Mouse (Mus musculus) urinary bladder, postnatal 4 days (tissue): ENCODE results near the gene Dkk3.

Experiments
- DNase-seq, 2 experiments: peaks; one replicate each; pipeline ENCODE4 v3.0.0; 2021 to 2022; ENCODE audit warnings: low spot score in 2 of 2

Gene Dkk3

GRCm38 (mm10) chr7:112074868-112075267 lies 84.0 kb downstream of the Dkk3 start:
- DNase-seq: no peak
